Mouse (Mus musculus): ENCODE results near the gene Shld1.

Gene Shld1

GRCm38 (mm10) chr2:132686756-132687737, at the start of gene Shld1:
TSS of gene Shld1 (plus strand) at chr2:132686931.
- DNase-seq (ENCODE audit: low spot score), result peak; percentile 91

GRCm38 (mm10) chr2:132638306-132638705, 48.4 kb upstream of the Shld1 start:
- no peak for DNase-seq (ENCODE audit: low spot score)

- DNase-seq (ENCODE audit: low spot score), result no peak
Observed at GRCm38 (mm10) chr2:132639337-132639736, 47.4 kb upstream of the Shld1 start.

- no peak for DNase-seq (ENCODE audit: low spot score)
Observed at GRCm38 (mm10) chr2:132641196-132641595, 45.5 kb upstream of the Shld1 start.

- no peak for DNase-seq (ENCODE audit: low spot score)
Observed at GRCm38 (mm10) chr2:132643161-132643560, 43.6 kb upstream of the Shld1 start.

GRCm38 (mm10) chr2:132646856-132647745, 39.6 kb upstream of the Shld1 start:
- DNase-seq (ENCODE audit: low spot score), result no peak

- no peak for DNase-seq (ENCODE audit: low spot score)
Observed at GRCm38 (mm10) chr2:132649352-132649870, 37.3 kb upstream of the Shld1 start.

- no peak for DNase-seq (ENCODE audit: low spot score)
Observed at GRCm38 (mm10) chr2:132650546-132650945, 36.2 kb upstream of the Shld1 start.

- no peak for DNase-seq (ENCODE audit: low spot score)
Observed at GRCm38 (mm10) chr2:132652476-132652875, 34.3 kb upstream of the Shld1 start.

GRCm38 (mm10) chr2:132654834-132655495, 31.8 kb upstream of the Shld1 start:
- no peak for DNase-seq (ENCODE audit: low spot score)

- DNase-seq (ENCODE audit: low spot score), result no peak
Observed at GRCm38 (mm10) chr2:132657186-132657585, 29.5 kb upstream of the Shld1 start.

- DNase-seq (ENCODE audit: low spot score), result no peak
Observed at GRCm38 (mm10) chr2:132658412-132659120, 28.2 kb upstream of the Shld1 start.

- DNase-seq (ENCODE audit: low spot score), result no peak
Observed at GRCm38 (mm10) chr2:132669091-132669490, 17.6 kb upstream of the Shld1 start.

GRCm38 (mm10) chr2:132670290-132670689, 16.4 kb upstream of the Shld1 start:
- DNase-seq (ENCODE audit: low spot score), result no peak

- no peak for DNase-seq (ENCODE audit: low spot score)
Observed at GRCm38 (mm10) chr2:132672121-132672520, 14.6 kb upstream of the Shld1 start.

GRCm38 (mm10) chr2:132676111-132676510, 10.6 kb upstream of the Shld1 start:
- DNase-seq (ENCODE audit: low spot score), result no peak

- DNase-seq (ENCODE audit: low spot score), result no peak
Observed at GRCm38 (mm10) chr2:132685001-132685400, 1.7 kb upstream of the Shld1 start.

GRCm38 (mm10) chr2:132688611-132689021, 1.9 kb downstream of the Shld1 start:
- no peak for DNase-seq (ENCODE audit: low spot score)

- DNase-seq (ENCODE audit: low spot score), result no peak
Observed at GRCm38 (mm10) chr2:132689188-132689568, 2.4 kb downstream of the Shld1 start.

- peak; percentile 56 for DNase-seq (ENCODE audit: low spot score)
Observed at GRCm38 (mm10) chr2:132689569-132690231, 3.0 kb downstream of the Shld1 start.

GRCm38 (mm10) chr2:132691731-132692130, 5.0 kb downstream of the Shld1 start:
- no peak for DNase-seq (ENCODE audit: low spot score)
